Mouse (Mus musculus) liver, embryonic 14.5 days (tissue): Measurements from ENCODE around the gene Olfr1014.

ENCODE experiments used
- CTCF ChIP-seq: IDR thresholded peaks from 2 replicates; pipeline ENCODE4 v1.5.1; 2016; ENCODE audit warnings: antibody characterized with exemption, low read depth, control low read depth
- EP300 ChIP-seq: IDR thresholded peaks from 2 replicates; pipeline ENCODE4 v1.6.1; 2016; ENCODE audit warnings: antibody characterized with exemption, low read depth

- TF ChIP-seq CTCF, result no peak
- no peak for TF ChIP-seq EP300
These were observed 19.8 kb downstream of the Olfr1014 start for GRCm38 (mm10) chr2:85792331-85792730.
